Mouse (Mus musculus) T-helper 2 cell (primary cell): Measurements from ENCODE around the gene Mknk1.

Experiments used
- in situ Hi-C: fragments of 300-600 bp; cut with MboI, MseI; formaldehyde crosslinking; loops from one replicate; pipeline ENCODE4 v1.15.1; 2025; ENCODE audit warnings: high pct_unique_total_duplicates

Mknk1 gene

DNA sequence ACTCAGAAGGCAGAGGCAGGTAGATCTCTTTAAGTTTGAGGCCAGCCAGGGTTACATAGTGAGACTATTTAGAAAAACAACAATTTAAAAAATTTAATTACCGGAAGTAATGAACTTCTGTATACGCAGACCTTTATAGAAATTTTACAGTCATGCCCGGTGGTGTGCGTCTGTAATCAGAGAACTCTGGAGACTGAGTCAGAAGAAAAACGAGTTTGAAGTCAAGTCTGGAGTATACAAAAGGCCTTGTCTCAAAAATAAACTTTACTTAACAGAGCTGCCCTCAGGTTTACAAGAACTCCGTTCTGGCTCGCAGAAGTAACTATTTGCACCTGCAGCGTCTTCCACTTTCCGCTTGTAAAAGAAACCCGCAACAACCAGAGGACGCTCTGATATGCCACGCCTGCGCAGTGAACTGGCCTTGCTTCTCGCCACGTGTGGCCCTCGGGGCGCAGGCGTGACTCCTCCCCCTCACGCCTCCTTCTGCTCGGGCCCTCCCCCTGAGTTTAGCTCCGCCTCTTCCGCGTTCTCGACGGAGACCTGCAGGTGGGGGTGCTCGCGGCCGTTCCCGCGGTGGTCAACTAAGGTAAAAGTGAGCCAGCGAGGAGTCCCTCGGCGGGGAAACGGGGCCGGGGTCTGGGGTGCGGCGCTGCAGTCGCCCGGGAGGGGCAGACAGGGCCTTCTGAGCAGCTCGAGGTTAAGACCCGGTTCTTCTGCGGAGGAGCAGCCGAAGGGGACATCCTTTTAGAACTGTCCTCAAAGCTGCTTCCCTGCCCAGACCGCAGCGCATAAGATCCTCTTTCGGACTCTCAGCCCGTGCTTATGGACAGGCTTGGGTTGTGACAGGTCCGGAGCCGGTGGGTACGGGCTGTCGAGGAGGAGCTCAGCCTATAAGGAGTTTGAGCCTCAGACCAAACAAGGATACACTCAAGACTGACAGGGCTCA is at the start of gene Mknk1:
Gene Mknk1 (plus strand): TSS at position 503 of the 946 bp plus-strand sequence.
- in situ Hi-C loops, result loop anchor here (10.0 kb wide), 1 partner anchor 716 kb away; the partner anchor contains the start of genes Gpbp1l1 and Tmem69

DNA sequence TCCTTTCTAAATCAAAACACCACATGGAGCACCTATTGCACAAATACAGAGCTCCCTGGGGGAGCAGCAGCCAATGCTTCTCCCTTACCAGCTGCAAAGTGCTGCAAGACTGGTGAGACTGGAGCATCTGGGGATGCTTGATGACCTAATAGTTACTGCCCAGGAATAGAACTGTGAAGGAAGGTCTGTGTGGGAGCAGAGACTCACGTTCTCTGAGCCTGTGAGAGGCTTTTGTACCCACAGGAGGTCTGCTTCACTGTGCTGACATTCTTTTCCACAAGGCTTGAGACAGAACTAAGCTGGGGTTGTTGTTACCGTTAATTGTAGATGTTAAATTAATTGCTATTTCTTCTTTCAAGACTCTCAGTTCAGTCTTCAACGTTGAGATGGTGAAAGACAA is 48.1 kb upstream of the Mknk1 start:
- in situ Hi-C loops, result no loop called here

DNA sequence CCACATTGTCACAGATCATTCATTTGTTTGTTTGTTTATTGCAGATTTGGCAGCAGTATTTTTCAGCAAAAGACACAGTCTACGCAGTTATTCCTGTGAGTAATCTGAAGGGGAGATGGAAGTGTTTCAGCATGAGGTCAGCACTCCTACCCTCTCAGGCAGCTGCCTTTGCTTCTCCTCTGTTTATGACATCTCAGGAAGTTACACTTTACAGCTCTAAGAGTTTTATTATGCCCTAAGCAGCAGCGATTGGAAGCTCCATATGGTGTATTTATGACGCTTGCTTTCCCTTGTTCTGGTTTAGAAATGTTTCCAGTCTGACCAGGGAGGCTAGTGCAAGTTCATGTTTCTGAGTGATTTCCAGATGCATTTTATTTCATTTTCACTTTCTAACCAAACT is 43.6 kb upstream of the Mknk1 start:
- in situ Hi-C loops, result no loop called here

DNA sequence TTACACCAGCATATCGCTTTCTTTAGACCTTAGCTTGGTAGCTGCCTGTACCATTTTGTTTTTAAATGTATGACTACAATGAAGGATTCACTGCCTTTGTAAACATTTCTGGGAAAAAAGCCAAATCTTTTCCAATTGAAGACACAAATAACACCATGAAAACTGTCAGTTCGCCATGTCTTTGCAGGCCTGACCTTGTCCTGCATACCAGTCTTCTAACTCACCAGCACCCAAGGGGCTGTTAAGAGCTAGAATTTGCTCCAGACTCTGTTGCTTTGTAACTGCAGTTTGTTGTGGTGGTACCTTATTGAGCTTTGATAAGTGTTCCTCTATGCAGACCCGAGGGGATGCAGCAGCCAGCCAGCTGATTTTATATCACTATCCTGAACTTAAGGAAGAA is 39.0 kb upstream of the Mknk1 start:
- in situ Hi-C loops, result no loop called here

DNA sequence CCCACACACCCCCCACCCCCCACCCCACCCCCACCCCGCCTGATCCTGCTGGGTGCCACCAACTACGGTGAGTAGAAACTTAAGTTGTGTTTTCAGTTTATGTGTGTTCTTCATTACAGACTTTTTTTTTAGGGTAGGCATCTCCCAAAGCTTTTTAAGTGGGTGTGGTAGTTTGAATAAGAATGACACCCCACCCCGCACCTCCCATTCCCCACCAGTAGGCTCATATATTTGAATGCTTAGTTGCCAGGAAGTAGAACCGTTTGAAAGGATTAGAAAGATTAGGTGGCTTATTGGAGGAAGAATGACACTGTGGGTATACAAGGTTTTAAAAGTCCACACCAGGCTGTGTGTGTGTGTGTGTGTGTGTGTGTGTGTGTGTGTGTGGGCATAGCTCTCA is 26.7 kb upstream of the Mknk1 start:
- in situ Hi-C loops, result no loop called here

DNA sequence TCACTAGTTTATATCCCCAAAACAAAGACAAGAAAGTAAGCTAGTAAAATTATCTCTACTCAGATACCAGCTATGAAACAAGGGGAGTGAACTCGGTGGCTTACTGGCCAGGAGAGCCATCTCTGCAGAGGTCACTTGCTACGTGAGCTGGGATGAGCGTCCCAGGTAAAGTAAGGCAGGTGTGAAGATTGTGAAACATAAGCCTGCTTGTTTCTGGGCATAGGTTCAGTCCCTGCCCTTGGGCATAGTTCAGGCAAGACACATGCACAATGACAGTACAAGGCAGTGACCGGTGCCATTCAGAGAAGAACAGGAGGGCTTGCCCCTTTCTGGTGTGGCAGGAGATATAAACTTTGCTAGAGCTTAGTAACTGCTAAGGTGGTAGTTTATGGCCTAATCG is 23.4 kb upstream of the Mknk1 start:
- in situ Hi-C loops, result no loop called here

DNA sequence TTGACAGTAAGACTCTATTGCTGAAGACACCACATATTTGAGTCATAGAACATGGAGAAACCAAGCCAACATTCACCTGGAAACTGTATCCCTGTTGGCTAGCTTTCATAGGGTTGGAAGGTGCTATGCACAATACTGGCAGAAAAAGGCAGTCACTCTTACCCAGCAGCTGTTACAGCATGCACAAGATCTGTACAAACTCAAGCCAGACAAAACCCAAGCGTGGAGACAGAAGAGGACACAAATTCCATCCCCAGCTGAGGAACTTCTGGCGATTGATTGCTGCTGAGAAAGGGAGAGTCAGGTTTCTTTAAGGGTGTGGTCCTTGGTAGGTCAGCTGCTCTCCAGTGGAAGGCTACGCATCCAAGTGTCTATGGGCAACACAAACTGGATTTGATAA is 18.8 kb upstream of the Mknk1 start:
- in situ Hi-C loops, result no loop called here

DNA sequence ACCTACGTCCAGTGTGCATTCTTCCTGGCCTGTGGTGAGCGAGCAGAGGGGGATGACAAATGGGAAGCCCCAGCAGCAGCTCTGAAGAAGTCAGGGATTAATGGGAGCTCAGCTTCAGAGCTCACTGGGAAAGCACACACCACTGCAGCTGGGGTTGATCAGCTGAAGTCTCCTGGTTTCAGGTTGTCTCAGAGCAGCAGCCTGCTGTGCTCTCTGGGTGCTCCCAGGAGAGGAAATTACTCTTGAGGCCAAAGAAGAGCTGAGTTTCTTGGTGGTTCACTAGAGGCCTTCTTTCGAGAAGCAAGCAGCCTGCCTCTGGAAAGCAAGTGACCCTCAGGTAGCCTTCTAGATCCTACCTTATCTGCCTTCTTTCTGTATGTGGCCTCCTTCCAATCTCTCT is 18.1 kb upstream of the Mknk1 start:
- in situ Hi-C loops, result no loop called here

DNA sequence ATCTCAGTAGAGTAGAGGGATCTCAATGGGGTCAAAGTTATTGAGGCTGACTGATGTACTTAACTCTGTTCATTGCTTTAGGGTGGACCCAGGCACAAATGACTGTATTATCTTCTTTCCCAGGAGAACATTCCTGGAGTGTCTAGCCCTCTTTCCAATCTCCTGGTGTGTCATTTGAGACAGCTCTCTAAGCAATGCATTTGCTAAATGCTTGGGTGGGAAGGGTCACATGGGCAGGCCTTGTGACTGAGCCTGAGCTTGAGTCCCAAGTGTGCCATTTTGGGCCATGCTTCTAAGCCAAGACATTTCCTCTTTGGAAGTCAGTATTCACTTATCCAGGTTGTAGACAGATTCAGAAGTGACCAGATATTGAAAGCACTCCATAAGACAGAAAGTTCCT is 17.6 kb upstream of the Mknk1 start:
- in situ Hi-C loops, result no loop called here

DNA sequence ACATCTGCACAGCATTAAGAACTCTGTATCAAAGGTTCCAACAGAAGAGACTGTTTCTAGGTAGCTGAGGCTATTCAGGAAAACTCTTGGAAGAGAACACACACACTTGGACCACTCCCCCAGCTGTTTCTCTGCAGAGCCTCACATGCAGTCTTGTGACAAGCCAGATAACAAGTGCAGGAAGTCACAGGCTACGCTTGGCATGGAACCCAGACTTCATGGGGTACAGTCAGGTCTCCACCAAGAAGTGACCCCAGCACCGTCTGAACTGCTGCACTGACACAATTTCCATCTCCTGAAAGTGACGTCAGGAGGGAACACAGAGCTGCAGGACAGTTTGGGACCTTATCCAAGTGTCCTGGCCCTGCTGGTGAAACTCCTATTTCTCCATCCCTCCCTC is 17.1 kb upstream of the Mknk1 start:
- in situ Hi-C loops, result no loop called here

DNA sequence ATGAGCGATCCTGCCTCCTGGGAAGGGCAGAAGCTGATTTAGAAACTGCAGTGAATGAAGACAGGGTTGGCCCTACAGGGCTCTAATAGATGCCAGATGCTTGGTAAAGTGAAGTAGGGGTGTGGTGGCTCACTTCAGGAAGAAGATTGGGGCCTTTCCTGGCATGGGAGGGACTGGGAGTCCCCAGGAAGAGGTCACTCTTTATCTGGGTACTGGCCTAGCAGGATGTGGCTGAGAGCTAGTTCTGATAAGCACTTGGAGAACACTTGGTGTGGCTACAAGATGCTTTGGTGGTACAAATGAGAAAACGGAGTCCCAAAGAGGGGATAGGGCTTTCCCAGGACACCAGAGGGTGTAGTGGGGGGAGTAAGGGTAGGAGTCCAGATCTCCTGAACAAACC is 14.8 kb upstream of the Mknk1 start:
- in situ Hi-C loops, result no loop called here

DNA sequence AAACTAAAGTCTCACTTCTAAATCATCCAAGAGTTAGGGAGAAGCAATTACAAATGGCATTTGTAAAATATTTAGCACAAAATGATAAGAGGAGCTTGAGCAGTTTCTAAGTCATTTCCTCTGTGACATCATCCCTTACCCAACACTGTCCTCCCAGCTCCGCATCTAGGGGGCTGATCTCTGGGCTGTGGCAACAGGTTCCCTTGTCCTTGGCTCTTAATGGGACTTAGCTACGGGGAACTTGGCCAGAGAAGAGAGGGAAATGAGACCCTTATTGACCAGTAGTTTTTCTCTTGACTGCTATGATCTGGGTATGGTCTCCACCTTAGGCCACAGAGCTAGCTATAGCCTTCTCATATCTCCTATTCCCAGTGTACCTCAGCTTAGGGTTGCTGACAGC is 13.7 kb upstream of the Mknk1 start:
- in situ Hi-C loops, result no loop called here

DNA sequence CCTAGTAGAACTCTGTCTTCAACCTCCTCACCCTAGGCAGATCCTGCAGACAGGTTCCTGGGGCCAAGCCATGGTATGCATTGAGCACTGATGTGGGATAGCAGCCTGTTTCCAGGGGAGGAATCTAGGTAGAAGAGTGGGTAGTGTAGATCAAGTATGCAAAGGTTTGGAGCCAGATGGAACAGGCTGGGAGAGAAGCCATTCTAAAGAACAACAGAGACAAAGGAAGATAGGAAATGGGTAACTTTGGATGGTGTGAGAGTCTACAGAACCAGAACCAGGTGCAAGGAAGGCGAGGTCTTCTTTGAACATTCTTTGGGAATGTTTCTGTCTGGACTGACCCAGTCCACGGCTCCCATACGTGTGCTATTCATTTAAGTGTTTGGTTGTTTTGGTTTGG is 11.9 kb upstream of the Mknk1 start:
- in situ Hi-C loops, result no loop called here

DNA sequence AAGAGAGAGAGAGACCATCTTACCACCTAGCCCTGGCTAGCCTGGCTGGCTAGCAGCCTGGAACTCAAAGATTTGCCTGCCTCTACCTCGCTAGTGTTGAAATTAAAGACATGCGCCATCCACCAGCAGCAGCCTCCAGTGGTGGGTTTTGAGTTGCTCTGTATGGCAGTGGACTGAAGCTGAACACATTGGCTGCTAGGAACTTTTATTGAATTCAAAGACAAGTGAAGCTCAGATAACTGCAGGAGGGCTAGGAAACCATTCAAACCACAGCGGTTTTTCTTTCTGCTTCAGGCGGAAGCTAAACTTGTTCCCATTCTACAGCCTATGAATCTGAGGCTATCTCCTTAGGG is 11.5 kb upstream of the Mknk1 start:
- in situ Hi-C loops, result no loop called here

DNA sequence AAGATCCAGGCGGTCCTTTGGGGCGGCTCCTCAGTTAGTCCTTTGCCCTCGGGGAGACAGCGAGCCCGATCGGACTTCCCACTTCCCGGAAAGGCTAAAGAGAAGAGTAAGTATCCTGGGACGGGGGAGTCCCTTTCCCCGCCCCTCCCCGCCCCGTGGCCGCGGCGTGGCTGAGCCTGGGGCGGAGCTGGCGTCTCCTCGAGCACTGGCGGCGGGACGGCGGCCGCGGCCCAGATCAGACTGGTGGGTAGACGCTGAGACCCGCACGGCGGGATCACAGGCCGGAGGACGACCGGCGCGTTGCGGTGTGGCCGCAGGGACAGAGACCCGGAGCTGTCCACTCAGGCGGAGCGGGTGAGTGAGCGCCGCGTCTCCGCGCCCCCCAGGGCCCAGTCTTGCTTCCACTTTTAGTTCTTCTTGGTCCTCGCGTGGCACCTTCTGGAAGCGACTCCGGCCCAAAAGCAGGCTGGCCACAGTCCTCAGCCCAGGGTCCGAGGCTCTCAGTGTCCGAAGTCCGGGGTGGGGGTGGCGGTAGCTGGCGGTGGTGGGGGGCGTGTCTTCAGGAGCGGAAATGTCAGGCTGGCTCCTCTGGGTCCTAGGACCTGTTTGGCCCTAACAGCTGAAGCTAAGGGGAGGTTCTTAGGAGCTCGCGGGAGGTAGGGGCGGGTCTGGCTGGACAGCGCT is 11.0 kb upstream of the Mknk1 start, which contains the start of gene Mob3c:
Gene Mob3c (plus strand): TSS at position 205 of the 684 bp plus-strand sequence.
- in situ Hi-C loops, result no loop called here

DNA sequence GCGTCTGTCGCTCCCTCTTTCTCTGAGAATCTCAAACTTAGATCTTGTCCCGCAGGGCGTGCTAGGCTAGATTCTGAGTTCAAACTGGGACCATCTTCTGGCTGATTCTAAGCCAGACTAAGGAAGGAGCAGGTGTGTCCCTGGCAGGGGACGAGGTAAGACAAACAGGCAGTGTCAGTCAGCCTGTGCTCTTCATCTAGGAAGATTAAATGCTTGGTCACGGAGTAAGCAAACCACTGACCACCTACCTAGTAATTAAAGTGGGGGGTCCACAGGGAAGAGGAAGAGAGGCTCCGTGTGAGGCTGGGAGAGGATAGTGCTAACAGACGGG is 10.5 kb upstream of the Mknk1 start:
- in situ Hi-C loops, result no loop called here

DNA sequence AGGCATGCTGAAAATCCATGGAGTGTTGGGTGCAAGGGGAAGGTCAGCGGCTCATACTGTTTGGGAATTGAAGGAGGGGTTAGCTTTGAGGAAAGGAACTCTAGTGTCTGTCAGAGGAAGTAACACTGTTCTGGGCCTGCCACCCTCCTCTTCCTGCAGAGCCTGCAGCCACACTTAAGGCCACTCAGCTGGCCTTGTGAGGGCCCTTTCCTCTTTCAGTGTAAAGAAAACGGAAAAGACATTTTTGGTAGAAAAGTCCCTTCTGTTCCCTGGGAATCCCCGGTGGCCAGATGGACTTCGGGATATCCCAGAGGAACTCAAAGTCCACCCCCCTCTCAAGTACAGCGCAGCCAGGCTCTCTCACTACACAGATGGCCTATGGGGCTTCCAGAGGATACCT is 8.5 kb upstream of the Mknk1 start:
- in situ Hi-C loops, result loop anchor here (5.0 to 10.0 kb wide), 2 partner anchors 88 to 724 kb away; partner anchors contain the start of genes Gpbp1l1 and Tmem69

DNA sequence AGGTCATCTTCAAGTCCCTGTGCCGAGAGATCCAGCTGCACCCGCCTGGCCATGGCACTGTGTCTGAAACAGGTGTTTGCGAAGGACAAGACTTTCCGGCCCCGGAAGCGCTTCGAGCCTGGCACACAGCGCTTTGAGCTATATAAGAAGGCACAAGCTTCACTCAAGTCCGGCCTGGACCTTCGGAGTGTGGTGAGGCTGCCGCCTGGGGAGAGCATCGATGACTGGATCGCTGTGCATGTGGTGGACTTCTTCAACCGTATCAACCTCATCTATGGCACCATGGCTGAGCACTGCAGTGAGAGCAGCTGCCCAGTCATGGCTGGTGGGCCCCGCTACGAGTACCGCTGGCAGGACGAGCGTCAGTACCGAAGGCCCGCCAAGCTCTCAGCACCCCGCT is 7.8 kb upstream of the Mknk1 start:
- in situ Hi-C loops, result loop anchor here (5.0 to 10.0 kb wide), 2 partner anchors 89 to 724 kb away; partner anchors contain the start of genes Gpbp1l1 and Tmem69

DNA sequence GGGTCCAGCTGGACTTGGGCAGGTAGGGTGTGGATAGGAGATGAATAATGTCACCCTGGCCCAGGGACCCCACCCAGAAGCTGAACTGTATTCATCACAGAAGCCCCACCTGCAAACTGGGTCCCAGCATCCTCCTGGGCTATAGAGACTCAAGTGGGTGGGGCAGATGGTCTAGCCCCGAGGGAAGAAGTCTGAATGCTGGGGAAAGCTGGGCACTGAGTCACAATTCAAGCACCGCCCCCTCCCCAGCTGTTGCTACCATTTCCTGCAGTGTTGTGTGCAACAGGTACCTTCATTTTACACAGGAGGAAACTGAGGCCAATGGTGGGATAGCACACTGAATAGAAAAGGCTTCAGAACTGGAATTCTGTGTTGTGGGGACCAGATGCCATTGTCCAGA is 7.0 kb upstream of the Mknk1 start:
- in situ Hi-C loops, result loop anchor here (5.0 to 10.0 kb wide), 2 partner anchors 90 to 723 kb away; partner anchors contain the start of genes Gpbp1l1 and Tmem69

DNA sequence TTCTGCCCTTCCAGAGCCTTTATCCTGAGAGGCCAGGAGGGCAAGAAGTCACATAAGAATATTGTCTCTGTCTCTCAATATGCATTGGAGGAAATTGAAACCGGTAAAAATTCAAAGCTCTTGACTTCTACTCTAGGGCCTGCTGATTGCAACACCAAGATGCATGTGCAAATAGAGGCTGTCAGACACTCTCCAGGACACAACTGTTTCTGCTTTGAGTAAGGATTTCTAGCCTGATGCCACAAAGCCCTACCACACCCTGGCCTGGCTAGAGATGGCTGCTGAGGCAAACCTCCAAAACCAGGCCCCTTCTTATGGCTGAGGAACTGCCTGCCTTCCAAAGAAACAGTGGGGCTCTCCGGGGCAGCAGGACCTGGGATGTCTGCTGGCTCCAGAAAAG is 3.4 kb upstream of the Mknk1 start:
- in situ Hi-C loops, result loop anchor here (10.0 kb wide), 1 partner anchor 719 kb away; the partner anchor contains the start of genes Gpbp1l1 and Tmem69

DNA sequence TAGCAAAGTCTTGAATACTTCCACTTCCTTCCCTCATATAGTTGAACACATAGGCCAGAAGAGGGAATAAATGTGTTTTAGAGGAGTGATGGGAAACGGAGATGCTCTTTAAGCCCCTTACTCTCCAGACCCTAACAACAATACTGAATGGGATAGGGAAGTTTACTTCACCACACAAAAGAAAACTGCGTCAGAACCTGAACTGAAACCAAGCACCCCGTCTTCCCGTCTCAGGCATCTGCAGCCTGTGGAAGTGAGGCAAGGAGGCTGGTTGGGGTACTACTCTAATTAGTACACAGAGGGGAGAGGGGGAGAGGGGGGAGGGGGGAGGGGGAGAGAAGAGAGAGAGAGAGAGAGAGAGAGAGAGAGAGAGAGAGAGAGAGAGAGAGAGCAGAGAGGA is 802 bp upstream of the Mknk1 start:
- in situ Hi-C loops, result loop anchor here (10.0 kb wide), 1 partner anchor 717 kb away; the partner anchor contains the start of genes Gpbp1l1 and Tmem69

DNA sequence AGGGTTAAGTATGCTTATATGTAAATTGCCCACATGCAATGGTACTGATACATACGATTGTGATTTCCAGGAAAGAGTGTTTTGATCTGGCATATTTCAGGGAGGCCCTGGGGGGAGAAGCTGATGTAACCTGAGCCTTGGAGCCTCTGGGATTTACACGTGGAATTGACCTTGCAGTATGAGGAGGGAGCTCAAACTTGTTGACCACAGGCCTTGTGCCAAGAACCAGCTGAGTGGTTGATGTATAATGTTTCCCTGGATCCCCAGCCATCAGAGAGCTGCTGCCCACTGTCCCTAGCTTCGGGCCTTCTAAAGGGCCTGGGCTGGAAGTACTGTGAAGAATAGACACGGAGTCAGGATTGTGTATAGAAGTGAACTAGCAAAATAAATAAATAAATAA is 958 bp downstream of the Mknk1 start:
- in situ Hi-C loops, result loop anchor here (10.0 kb wide), 1 partner anchor 715 kb away; the partner anchor contains the start of genes Gpbp1l1 and Tmem69

DNA sequence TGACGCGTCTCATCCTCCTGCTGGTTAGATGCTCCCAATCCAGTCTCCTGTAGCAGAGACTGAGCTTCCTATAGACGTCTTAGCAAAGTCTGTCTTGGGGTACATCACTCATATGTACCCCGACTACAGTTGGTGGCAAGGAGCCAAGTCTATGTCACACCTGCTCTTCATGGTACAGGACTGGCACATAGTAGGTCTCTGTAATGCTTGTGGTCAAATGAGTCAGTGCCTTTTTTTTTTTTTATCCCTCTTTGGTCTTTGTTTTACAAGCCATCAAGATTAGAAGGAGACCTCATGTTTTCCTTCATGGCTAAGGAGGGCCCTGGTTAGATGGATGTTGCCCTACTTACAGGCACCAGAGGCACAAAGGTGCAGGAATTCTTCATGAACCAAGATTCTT is 1.8 kb downstream of the Mknk1 start:
- in situ Hi-C loops, result no loop called here
